Mouse (Mus musculus) cerebellum, adult 9-10 months (tissue): ENCODE results near the gene Etfdh.
"Not testable (repeated sequence)": the region's sequence is repeated elsewhere in the genome, so short reads cannot be mapped to it uniquely, and the experiment has no call there.

ENCODE experiments used
- DNase-seq: peaks from one replicate; pipeline ENCODE4 v3.0.0; 2022

Gene Etfdh

GRCm38 (mm10) chr3:79576865-79577264 lies 52.4 kb downstream of the Etfdh start:
- DNase-seq, result no peak

GRCm38 (mm10) chr3:79576468-79576816 lies 52.9 kb downstream of the Etfdh start:
- DNase-seq, result no peak

DNA sequence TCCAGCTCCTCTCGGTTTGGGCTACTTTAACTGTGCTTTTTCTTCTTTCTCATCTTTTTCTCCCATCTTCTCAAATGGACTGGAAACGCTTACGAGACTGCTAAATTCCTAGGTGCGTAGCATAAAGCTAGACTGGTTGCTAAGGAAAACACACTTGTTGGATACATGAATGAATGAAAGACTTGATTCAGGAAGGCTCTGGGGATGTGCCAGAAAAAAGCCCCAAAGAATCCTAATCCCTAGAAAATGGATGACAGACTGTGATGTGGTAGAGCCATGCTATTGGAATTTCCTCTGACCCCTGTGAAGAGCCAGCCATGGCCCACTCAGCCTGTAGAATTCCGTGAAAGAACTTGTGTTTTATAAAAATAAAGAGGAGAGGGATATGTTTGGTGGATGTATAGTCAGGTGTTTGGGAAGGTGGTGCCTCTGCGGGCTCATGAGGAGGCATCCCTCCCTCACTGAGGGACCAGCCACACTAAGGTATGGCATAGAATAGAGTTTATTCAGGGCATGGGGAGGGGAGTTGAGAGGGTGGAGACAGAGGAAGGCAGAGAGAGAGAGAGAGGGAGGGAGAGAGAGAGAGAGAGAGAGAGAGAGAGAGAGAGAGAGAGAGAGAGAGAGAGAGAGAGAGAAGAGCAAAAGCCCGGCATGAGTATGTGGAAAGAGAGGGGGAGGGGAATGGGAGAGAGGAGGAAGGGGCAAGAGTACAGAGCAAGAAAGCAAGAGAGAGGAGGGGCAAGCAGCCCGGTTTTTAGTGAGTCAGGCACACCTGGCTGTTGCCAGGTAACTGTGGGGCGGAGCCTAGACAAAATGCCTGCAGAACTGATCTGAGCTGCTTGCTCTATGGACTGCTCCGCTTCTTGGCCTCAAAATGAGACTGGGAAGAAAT lies 53.5 kb downstream of the Etfdh start:
- DNase-seq, result no peak

- no peak for DNase-seq
Observed at GRCm38 (mm10) chr3:79574336-79574735, 55.0 kb downstream of the Etfdh start.

DNA sequence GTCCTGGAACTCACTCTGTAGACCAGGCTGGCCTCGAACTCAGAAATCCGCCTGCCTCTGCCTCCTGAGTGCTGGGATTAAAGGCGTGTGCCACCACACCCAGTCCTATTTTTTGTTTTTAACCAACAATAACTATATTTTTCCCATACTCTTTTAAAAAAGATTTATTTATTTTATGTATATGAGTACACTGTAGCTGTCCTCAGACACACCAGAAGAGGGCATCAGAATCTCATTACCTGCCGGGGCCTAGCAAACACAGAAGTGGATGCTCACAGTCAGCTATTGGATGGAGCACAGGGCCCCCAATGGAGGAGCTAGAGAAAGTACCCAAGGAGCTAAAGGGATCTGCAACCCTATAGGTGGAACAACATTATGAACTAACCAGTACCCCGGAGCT lies 55.9 kb downstream of the Etfdh start:
- not testable (repeated sequence) for DNase-seq

- no peak for DNase-seq
Observed at GRCm38 (mm10) chr3:79572399-79572798, 56.9 kb downstream of the Etfdh start.

DNA sequence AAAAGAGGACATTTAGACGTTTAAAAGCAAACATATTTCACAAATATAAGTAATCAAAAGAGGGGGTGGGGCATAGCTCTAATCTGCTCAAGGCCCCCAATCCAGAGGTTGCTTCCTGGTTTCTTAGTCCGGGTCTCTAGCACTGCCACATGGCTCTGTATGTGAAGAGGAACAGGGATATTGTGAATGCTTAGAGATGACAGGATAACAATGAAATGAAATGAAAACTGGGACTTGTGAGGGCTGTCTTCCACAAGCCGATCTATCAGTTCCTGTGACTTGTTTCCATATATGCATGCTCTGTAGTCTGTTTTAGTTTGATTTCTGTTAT lies 60.0 kb downstream of the Etfdh start:
- DNase-seq, result no peak

GRCm38 (mm10) chr3:79568629-79569350 lies 60.5 kb downstream of the Etfdh start:
- DNase-seq, result peak; percentile 59

GRCm38 (mm10) chr3:79567703-79568362 lies 61.5 kb downstream of the Etfdh start, which contains the start of gene Fnip2:
Fnip2 (minus strand) TSS chr3:79567796.
- DNase-seq, result peak; percentile 93

- DNase-seq, result peak; percentile 76
Observed at GRCm38 (mm10) chr3:79566716-79567691, 62.3 kb downstream of the Etfdh start.

DNA sequence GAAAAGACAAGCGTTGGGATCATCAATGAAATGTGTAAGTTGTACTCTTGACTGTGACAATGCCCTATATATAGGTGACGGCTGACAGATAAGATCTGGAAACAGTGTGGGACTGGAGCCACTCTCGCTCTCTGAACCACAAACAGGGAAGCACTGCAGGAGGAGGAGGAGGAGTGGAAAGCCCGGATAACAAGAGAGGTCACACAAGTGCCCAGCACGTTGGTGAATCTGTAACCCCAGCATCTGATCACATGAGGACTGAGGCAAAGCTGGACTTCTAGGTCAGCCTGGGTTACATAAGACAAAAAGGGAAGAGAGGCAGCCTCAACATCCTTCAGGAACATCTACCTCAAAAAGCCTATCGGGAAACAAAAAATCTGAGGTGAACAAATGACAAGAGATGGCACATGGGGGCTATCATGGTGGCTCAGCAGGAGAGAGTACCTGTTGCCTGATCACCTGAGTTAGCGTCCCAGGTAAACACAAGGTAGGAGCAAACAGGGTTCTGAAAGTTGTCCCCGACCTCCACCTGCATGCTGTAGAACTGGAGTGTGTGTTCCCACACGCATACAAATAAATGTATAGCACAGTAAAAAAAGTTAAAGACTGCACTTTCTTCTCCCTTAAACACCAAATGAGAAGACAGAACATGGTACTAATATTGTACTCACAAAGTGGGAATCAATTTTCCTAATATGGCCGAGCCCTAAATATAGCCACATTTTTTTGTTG lies 64.3 kb downstream of the Etfdh start:
- peak; percentile 56 for DNase-seq

DNA sequence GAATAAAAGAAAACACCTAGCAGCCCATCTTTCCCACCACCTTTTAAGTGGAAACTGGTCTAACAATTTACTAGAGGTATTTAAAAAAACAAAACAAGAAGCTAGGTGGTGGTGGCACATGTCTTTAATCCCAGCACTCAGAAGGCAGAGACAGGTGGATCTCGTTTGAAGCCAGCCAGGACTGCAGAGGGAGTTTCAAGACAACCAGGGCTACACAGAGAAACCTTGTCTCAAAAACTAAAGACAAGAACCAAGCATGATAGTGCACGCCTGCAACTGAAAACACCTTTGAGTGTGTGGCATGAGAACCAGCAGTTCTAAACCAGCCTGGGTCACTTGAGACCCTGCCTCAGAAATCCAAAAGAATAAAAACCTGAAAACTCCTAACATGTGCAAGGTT lies 65.8 kb downstream of the Etfdh start:
- DNase-seq, result no peak

DNA sequence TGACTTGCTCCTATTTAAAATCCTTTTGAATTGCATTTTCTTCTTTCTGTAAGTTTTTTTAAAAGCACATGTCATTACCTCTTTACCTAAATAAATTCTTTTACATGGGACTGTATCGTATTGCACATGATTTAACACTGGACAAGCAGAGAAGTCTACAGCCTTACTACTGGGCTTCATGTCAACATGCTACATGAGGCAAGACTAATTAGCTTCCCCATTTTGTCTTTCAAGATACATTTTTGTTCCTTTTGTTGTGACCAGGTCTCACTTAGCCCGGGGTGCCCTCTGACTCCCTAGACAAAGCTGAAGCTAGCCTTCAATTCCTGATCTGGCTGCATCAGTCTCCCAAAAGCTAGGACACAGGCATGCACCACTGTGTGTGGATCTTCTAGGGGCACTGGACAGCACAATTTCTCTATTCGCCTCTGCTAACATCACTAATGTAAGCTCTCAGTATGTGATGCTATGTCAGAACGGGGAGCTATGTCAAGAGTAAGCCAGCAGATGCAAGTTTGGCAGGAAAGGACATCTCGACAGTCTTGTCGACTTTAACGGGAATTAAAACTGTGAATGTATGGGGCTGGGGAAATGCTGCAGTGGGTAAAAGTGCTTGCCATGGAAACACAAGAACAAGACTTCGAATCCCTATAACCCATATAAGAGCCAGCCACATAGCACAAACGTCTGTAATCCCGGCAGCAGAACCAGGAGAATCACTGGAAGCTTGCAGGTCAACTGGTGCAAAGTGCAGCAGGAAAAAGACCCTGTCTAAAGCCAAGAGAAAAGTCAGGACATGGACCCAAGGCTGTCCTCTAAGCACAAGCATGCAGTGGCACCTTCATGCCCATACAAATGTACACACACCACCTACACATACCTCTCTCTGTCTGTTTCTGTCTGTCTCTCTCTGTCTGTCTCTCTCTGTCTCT lies 67.2 kb downstream of the Etfdh start:
- DNase-seq, result peak; percentile 28

- DNase-seq, result no peak
Observed at GRCm38 (mm10) chr3:79560555-79560954, 68.7 kb downstream of the Etfdh start.

- DNase-seq, result no peak
Observed at GRCm38 (mm10) chr3:79559773-79560045, 69.6 kb downstream of the Etfdh start.

- DNase-seq, result peak; percentile 44
Observed at GRCm38 (mm10) chr3:79559021-79559772, 70.1 kb downstream of the Etfdh start.

DNA sequence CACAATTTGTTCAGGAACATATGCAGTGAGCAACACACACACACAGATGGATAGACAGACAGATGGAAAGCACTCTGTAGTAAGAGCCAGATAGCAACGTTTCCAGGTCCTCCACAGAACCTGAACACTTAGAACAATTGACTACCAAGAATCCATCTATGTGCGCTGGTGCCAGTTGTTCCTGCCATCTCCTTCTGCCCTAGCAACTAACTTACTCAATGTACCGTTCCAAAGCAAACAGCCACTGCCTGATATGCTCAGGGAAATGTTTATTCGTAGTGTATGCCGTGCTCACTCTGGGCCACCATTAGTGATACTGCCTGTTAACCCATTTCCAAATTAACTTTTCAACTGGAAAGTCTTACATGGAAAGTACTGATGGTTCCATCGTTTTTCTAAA lies 74.2 kb downstream of the Etfdh start:
- DNase-seq, result no peak
